Mouse (Mus musculus) stomach, embryonic 14.5 days (tissue): ENCODE data around the gene Scyl2. TPM values are rescaled to one million over a fixed set of nuclear protein-coding genes. Genes with fewer than 3 reads are reported as not detected.

Source experiments
- ATAC-seq: fragments of 200-750 bp; cut with Nextera tagmentation; 2 replicates; pipeline ENCODE4 v1.8.0; 2017; ENCODE audit warnings: low read depth, moderate TSS enrichment; ENCODE audit not compliant: insufficient number of reproducible peaks, insufficient read depth, low FRiP score
- H3K27ac ChIP-seq: fragments of 300-500 bp; sonication (generic); 2 replicates; pipeline ENCODE4 v1.5.1; 2014; ENCODE audit warnings: mild to moderate bottlenecking, low read length, moderate library complexity, mixed read lengths
- H3K27me3 ChIP-seq: fragments of 300-500 bp; sonication (generic); 2 replicates; pipeline ENCODE4 v1.6.1; 2014; ENCODE audit warnings: low read length, control low read depth, mixed read lengths; ENCODE audit not compliant: control insufficient read depth, insufficient read depth
- H3K36me3 ChIP-seq: fragments of 300-500 bp; sonication (generic); 2 replicates; pipeline ENCODE4 v1.6.1; 2014; ENCODE audit warnings: mild to moderate bottlenecking, control low read depth, low read length, moderate library complexity, mixed read lengths; ENCODE audit not compliant: control insufficient read depth, insufficient read depth
- H3K4me1 ChIP-seq: fragments of 300-500 bp; sonication (generic); 2 replicates; pipeline ENCODE4 v1.6.1; 2014; ENCODE audit warnings: low read length, control low read depth, mixed read lengths; ENCODE audit not compliant: control insufficient read depth, insufficient read depth
- H3K4me2 ChIP-seq: fragments of 300-500 bp; sonication (generic); replicated peaks from 2 replicates; pipeline ENCODE4 v1.6.1; 2014; ENCODE audit warnings: low read depth, low read length, control low read depth
- H3K4me3 ChIP-seq: fragments of 300-500 bp; sonication (generic); 2 replicates; pipeline ENCODE4 v1.5.1; 2014; ENCODE audit warnings: low read depth, low read length, control low read depth
- H3K9ac ChIP-seq: fragments of 300-500 bp; sonication (generic); replicated peaks from 2 replicates; pipeline ENCODE4 v1.6.1; 2014; ENCODE audit warnings: low read depth, mild to moderate bottlenecking, control low read depth, low read length, moderate library complexity, mixed read lengths
- H3K9me3 ChIP-seq: fragments of 300-500 bp; sonication (generic); 2 replicates; pipeline ENCODE4 v1.6.1; 2016; ENCODE audit warnings: low read depth, low read length, control low read depth; ENCODE audit not compliant: control insufficient read depth
- WGBS: fragments of 180-500 bp; shearing (Covaris S2); extraction: QIAGEN DNeasy Blood & Tissue Kit; methylation state at CpG from one replicate; pipeline ENCODE4 v1.1.7; 2014; 5-methylcytosine and 5-hydroxymethylcytosine counted together
- polyA plus RNA-seq: library from polyadenylated mRNA; unstranded; fragments of >200 nt; fragmentation: Nextera tagmentation; extraction: Ambion mirVana; gene quantifications from 2 replicates; pipeline ENCODE4 v1.2.1, GENCODE M21; 2014

The Scyl2 gene
- polyA plus RNA-seq, 1 experiment from 2014 or later, result 15.2 TPM

- H3K9ac ChIP-seq, result no peak overlapping the region
- H3K27me3 ChIP-seq, result no peaks in the 10 kb centered on the region
- no peaks in the 10 kb centered on the region for H3K9me3 ChIP-seq
- no peak overlapping the region for H3K27ac ChIP-seq
- ATAC-seq, result no peak
- no peak overlapping the region for H3K4me2 ChIP-seq
- no peaks in the 10 kb centered on the region for H3K36me3 ChIP-seq
- H3K4me1 ChIP-seq, result no peaks in the 10 kb centered on the region
- H3K4me3 ChIP-seq, result no peak overlapping the region
- 81% methylated on average over 7 of the region's 7 CpGs for WGBS
These were observed 52.2 kb downstream of the Scyl2 start for GRCm38 (mm10) chr10:89633736-89634426.

- Histone ChIP-seq H3K4me2 (no peak overlapping the region), H3K9me3 (no peaks in the 10 kb centered on the region), H3K9ac (no peak overlapping the region), H3K4me1 (no peaks in the 10 kb centered on the region), H3K27ac (no peak overlapping the region), H3K36me3 (no peaks in the 10 kb centered on the region), H3K4me3 (no peak overlapping the region), H3K27me3 (no peaks in the 10 kb centered on the region)
- ATAC-seq, result no peak
- WGBS, result 86% methylated on average over 4 of the region's 4 CpGs
These were observed 53.0 kb downstream of the Scyl2 start for GRCm38 (mm10) chr10:89633121-89633520.

DNA sequence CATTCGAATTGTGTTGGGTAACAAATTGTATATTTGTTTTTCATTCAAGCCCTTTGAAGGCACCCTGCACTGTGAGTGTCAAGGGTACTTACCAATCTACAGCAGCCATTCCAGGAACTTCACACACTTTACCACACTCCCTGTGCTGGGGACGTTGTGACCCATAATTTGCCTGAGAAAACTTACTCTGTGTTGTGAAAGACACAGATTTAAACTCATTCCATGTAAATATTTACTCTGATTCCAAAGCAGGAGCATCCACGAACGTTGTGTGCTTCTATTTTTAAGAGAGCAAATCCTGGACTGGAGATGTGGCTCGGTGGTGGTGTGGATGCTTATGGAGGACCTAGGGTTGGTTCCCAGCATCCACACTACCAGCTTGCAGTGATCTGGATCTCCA is 54.3 kb downstream of the Scyl2 start:
- WGBS, result 51% methylated on average over 5 of the region's 5 CpGs
- ATAC-seq, result no peak
- H3K4me1 ChIP-seq, result no peaks in the 10 kb centered on the region
- no peak overlapping the region for H3K4me3 ChIP-seq
- no peak overlapping the region for H3K4me2 ChIP-seq
- H3K27me3 ChIP-seq, result no peaks in the 10 kb centered on the region
- H3K9me3 ChIP-seq, result no peaks in the 10 kb centered on the region
- H3K36me3 ChIP-seq, result no peaks in the 10 kb centered on the region
- H3K27ac ChIP-seq, result no peak overlapping the region
- H3K9ac ChIP-seq, result no peak overlapping the region

DNA sequence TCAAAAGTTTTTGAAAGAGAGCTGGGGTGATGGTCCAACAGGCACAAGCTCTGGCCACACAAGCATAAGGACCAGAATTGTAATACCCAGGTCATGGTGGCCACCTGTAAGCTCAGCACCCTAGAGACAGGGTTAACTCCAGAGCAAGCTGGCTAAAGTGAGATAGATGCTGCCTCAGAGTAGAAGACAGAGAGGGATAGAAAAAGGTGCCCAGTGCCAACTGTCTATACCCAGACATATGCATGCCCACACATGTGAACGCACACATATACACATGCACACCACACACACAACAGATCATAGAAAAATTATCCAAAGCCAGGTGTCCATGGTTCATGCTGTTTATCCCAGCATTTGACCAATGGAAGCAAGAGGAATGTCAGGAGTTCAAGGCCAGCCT is 55.5 kb downstream of the Scyl2 start:
- Histone ChIP-seq H3K27ac (no peak overlapping the region), H3K4me2 (no peak overlapping the region), H3K36me3 (no peaks in the 10 kb centered on the region), H3K4me1 (no peaks in the 10 kb centered on the region), H3K4me3 (no peak overlapping the region), H3K27me3 (no peaks in the 10 kb centered on the region), H3K9ac (no peak overlapping the region), H3K9me3 (no peaks in the 10 kb centered on the region)
- no peak for ATAC-seq
- WGBS, result 96% methylated on average over 1 of the region's 1 CpGs

- no peak overlapping the region for H3K4me2 ChIP-seq
- H3K4me3 ChIP-seq, result no peak overlapping the region
- H3K4me1 ChIP-seq, result no peaks in the 10 kb centered on the region
- H3K9me3 ChIP-seq, result no peaks in the 10 kb centered on the region
- H3K27me3 ChIP-seq, result no peaks in the 10 kb centered on the region
- no peak overlapping the region for H3K27ac ChIP-seq
- no peak overlapping the region for H3K9ac ChIP-seq
- H3K36me3 ChIP-seq, result no peaks in the 10 kb centered on the region
- 28% methylated on average over 3 of the region's 3 CpGs for WGBS
- ATAC-seq, result 0 out of 2 replicates have a peak, but pooled peaks have one; percentile 35
These were observed 56.0 kb downstream of the Scyl2 start for GRCm38 (mm10) chr10:89630052-89630451.

DNA sequence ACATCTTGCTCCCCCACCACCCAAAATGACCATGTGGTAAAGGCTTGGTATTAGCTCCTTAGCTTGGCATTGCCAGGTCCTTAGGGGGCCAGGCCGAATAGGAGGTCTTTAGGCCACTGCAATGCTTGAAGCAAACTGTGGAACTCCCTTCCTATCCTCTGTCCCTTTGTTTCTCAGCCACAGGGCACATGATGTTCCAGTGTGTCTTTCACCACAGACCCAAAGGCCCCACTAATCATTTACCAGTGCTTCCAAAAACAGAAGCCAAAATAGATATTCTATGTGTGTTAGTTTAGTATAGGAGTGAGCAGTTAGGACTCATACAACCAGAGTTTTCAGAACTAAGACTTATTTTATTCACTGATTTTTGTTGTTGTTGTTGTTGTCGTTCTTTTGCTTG is 59.4 kb downstream of the Scyl2 start:
- Histone ChIP-seq H3K27ac (no peak overlapping the region), H3K4me1 (no peaks in the 10 kb centered on the region), H3K9me3 (no peaks in the 10 kb centered on the region), H3K4me3 (no peak overlapping the region), H3K9ac (no peak overlapping the region), H3K4me2 (no peak overlapping the region), H3K27me3 (no peaks in the 10 kb centered on the region), H3K36me3 (no peaks in the 10 kb centered on the region)
- WGBS, result 93% methylated on average over 2 of the region's 2 CpGs
- ATAC-seq, result no peak

- no peak overlapping the region for H3K4me3 ChIP-seq
- no peak for ATAC-seq
- no peaks in the 10 kb centered on the region for H3K4me1 ChIP-seq
- no peaks in the 10 kb centered on the region for H3K27me3 ChIP-seq
- H3K9ac ChIP-seq, result no peak overlapping the region
- no peak overlapping the region for H3K4me2 ChIP-seq
- no peaks in the 10 kb centered on the region for H3K36me3 ChIP-seq
- no peak overlapping the region for H3K27ac ChIP-seq
- no peaks in the 10 kb centered on the region for H3K9me3 ChIP-seq
- 70% methylated on average over 2 of the region's 2 CpGs for WGBS
These were observed 61.9 kb downstream of the Scyl2 start for GRCm38 (mm10) chr10:89624196-89624595.

DNA sequence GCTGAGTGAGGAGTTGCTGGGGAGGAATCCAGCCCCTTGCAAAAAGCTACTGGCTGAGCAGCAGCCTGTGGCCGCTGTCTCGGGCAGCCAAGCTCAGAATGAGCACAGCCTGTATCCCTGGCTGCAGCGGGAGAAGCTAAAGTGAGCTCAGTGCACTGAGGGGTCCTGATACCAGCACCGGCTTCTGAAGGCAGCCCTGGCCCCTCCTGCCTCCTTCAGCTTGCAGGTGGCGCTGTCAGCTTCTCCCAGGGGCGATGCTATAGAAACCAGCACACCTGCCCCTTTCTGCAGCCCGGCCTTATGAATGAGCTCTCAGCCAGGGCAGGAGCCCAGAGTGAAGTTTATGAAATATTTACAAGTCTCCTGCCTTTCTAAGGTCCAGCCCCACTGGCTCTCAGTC is 65.0 kb downstream of the Scyl2 start, which contains the start of gene Slc17a8:
Slc17a8 (minus strand) TSS at position 125 of the 400 bp plus-strand sequence.
- no peak for ATAC-seq
- Histone ChIP-seq H3K4me1 (no peaks in the 10 kb centered on the region), H3K27me3 (no peaks in the 10 kb centered on the region), H3K36me3 (no peaks in the 10 kb centered on the region), H3K27ac (no peak within 1 kb of the TSS), H3K4me2 (no peak within 1 kb of the TSS), H3K4me3 (no peak within 1 kb of the TSS), H3K9ac (no peak within 1 kb of the TSS), H3K9me3 (no peaks in the 10 kb centered on the region)
- 37% methylated on average over 7 of the region's 7 CpGs for WGBS

- H3K4me1 ChIP-seq, result no peaks in the 10 kb centered on the region
- no peak for ATAC-seq
- no peak overlapping the region for H3K27ac ChIP-seq
- WGBS, result 73% methylated on average over 5 of the region's 5 CpGs
- H3K4me3 ChIP-seq, result no peak overlapping the region
- H3K4me2 ChIP-seq, result no peak overlapping the region
- H3K27me3 ChIP-seq, result no peaks in the 10 kb centered on the region
- no peak overlapping the region for H3K9ac ChIP-seq
- H3K9me3 ChIP-seq, result no peaks in the 10 kb centered on the region
- H3K36me3 ChIP-seq, result no peaks in the 10 kb centered on the region
These were observed 86.8 kb downstream of the Scyl2 start for GRCm38 (mm10) chr10:89599311-89599710.
